Mouse (Mus musculus) adrenal gland, adult 8-10 months (tissue): ENCODE measurements around the gene Mgat3. TPM values are rescaled to one million over a fixed set of nuclear protein-coding genes. Genes with fewer than 3 reads are reported as not detected.
A peak's percentile ranks its signal among the peaks of the same experiment; 100 is the strongest.

ENCODE experiments used
- DNase-seq: peaks from one replicate; pipeline ENCODE4 v3.0.0; 2022
- total RNA-seq, 4 experiments: library from RNA; stranded (reverse); gene quantifications; 2 replicates each; pipeline ENCODE4 v1.2.4; 2022

Gene Mgat3
- total RNA-seq, 4 experiments from 2014 or later, result 8.5 to 13.0 (median 11.6) TPM

DNA sequence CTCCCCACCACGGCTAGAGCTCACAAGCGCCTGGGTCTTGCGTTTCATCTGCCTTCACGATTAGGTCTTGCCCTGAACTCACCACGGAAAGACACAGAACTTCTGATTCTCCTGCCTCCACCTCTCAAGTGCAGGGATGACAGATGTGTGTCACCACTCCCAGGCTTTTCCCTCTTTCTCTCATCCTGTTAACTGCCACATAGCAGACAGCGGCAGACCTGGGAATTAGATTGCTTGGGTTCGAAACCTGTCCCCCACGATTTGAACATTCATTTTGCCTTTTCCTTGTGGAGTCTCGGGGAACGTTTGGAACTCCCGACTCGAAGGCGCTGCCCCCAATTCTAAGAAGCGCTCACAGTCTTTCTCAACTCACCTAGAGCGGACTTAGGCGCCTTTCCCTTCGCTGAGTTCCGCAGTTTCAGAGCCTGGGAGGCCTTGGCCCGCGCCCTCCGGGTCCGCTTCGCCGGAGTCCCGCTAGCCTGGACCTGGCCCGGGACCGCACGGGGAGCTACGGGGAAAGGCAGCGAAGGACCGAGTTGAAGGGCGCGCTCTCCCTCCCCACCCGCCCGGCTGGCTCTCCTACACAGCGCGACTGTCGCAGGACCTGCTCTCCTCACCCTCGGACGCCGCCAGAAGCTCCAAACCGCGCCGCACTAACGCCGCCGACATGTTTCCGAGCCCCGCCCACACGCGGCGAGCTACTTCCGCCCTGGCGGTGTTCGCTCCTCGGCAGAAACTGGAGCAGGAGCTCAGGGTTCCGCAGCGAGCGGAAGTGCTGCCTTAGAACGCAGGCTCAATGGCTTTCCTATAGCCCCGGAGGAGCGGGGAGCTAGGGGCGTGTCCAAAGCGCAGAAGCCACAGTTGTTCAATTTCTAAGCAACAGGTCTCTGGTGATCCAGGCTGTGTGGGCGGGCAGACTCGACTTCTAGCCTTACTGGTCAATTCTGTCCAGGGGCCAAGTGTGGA lies 90.4 kb downstream of the Mgat3 start, which contains the start of gene Rps19bp1:
Gene Rps19bp1 (minus strand): TSS at position 706 of the 966 bp plus-strand sequence.
- peak; percentile 86 for DNase-seq

Other genes starting within 250 kb of the Mgat3 start
- gene Cbx7, start 202.6 kb upstream of the Mgat3 start, total RNA-seq, result 10 to 100 TPM; 27.5 to 51.1 (median 40.9) TPM
- 10 to 100 TPM; 42.7 to 52.9 (median 43.2) TPM for gene Pdgfb, start 158.7 kb upstream of the Mgat3 start, total RNA-seq
- gene Syngr1, start 82.4 kb upstream of the Mgat3 start, total RNA-seq, result 10 to 100 TPM; 32.7 to 65.7 (median 48.7) TPM
- 100 to 1,000 TPM; 541 to 649 (median 631) TPM for gene Rpl3, start 81.9 kb upstream of the Mgat3 start, total RNA-seq
- gene Tab1, start 40.6 kb upstream of the Mgat3 start, total RNA-seq, result 10 to 100 TPM; 16.2 to 31.8 (median 26.8) TPM
- gene Mief1, start 60.3 kb downstream of the Mgat3 start, total RNA-seq, result 10 to 100 TPM; 44.4 to 49.4 (median 48.5) TPM
- gene AC140267.1, start 62.1 kb downstream of the Mgat3 start, total RNA-seq, result 10 to 100 TPM in 3 of 4 experiments, 1 to 10 TPM in 1; 8.7 to 29.0 (median 17.7) TPM
- 100 to 1,000 TPM; 141 to 245 (median 164) TPM for gene Atf4, start 81.5 kb downstream of the Mgat3 start, total RNA-seq
- gene Rps19bp1, start 90.6 kb downstream of the Mgat3 start, total RNA-seq, result 10 to 100 TPM; 32.7 to 41.0 (median 38.4) TPM
- gene Cacna1i, start 113.5 kb downstream of the Mgat3 start, total RNA-seq, result 1 to 10 TPM in 1 of 4 experiments, under 1 TPM in 3; 0.32 to 1.0 (median 0.77) TPM